Mouse (Mus musculus): ENCODE results near the gene Hamp2. TPM values are rescaled to one million over a fixed set of nuclear protein-coding genes. Genes with fewer than 3 reads are reported as not detected.

Hamp2 gene
- polyA plus RNA-seq (2017; shearing (Covaris generic)) = not detected

DNA sequence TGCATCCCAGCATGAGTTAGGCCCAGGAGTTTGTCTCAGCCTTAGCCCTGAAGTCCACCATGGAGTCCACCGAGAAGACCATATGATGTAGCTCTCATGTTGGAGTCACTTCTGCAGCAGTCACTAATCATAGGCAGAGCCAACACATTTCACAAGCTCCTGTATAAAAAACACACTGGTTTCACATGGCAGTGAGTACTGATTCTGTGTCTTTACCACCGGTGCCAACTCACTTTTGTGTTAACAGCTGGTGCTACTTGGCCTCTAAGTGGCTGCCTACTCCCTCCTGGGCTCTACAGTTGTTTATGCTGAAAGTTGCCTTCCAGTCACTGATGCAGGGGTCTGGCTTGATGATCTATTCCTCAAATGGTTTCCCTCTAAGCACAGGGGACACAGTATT, at the start of gene Hamp2:
Hamp2 (minus strand) TSS at position 101 of the 400 bp plus-strand sequence.

DNA sequence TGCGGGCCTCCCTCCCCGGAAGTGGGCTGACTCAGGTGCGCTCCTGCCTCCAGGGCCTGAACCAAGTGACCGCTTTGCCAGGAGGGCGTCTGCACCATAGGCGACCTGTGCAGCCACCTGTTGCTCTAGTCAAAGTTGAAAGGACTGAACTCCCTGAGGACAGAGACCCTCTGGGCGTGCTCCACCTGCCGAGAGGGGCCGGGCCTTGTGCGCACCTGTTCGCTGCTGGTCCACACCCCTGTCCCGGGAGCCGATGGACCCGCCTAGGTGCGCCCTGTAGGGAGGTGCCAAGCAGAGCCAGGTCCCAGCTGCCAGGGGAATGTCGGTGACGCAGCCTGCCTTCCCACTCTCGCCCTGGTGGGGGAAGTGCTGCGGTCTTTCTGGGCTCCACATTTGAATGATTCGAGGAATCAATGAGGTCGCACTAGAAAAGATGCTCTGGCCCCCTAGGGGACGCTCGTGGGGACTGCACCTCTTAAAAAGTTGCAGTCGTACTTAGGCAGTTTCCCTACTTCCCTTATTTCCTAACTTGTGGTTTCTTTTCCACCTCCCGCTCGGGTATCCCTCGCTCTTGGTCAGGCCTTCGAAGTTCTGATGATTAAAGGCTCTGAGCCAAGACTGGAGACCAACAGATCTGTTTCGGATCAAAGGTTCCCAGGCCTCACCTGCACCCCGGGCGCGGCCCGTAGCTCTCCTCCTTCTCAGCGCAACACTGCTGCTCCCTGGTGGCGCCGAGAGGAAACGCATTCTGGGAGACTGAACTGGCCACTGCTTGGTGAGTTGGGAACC, 49.2 kb upstream of the Hamp2 start, which contains the start of gene Fam187b:
Fam187b (plus strand) TSS at position 290 of the 789 bp plus-strand sequence.

DNA sequence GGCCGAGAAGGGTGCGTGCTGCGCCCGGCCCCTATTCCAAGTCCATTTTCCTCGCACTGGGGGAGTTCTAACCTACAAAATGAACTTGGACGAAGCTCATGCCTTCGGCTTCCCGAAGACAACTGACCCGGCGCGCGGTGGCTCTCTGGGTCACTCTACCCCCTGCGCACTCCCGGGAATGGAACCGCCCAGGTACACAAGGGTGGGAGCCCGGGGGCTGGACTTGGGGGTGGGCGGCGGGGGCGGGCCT, 48.7 kb upstream of the Hamp2 start, which contains the start of gene Lsr:
Lsr (minus strand) TSS at position 214 of the 250 bp plus-strand sequence.

DNA sequence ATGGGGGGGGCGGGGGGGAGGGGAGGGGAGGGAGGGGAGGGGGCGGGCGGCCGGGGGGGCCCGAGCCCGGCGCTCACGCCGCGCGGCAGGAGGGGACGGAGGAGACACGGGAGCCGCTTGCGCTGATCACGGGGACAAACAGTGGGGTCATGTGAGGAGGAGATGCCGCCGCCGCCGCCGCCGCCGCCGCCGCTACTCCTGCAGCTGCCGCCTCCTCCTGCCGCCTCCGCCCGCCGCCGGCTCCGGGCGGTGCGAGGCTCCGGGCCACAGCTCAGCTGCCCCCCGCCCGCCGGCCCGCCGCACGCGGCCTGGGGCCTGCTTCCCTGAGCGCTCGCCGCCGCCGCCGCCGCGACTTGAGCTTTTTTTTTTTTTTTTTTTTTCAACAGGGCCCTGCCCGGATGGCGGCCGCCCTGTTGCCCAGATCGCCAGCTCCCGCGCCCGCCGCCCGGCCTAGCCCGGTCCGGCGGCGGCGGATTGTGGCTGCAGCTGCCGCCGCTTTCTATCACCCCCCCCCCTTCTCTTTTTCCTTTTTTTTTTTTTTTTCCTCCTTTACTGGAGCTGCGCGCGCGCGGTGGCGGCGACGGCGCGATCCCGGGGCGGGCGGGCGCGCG, 32.4 kb upstream of the Hamp2 start, which contains the start of gene Usf2:
Usf2 (minus strand) TSS at position 48 of the 611 bp plus-strand sequence.

DNA sequence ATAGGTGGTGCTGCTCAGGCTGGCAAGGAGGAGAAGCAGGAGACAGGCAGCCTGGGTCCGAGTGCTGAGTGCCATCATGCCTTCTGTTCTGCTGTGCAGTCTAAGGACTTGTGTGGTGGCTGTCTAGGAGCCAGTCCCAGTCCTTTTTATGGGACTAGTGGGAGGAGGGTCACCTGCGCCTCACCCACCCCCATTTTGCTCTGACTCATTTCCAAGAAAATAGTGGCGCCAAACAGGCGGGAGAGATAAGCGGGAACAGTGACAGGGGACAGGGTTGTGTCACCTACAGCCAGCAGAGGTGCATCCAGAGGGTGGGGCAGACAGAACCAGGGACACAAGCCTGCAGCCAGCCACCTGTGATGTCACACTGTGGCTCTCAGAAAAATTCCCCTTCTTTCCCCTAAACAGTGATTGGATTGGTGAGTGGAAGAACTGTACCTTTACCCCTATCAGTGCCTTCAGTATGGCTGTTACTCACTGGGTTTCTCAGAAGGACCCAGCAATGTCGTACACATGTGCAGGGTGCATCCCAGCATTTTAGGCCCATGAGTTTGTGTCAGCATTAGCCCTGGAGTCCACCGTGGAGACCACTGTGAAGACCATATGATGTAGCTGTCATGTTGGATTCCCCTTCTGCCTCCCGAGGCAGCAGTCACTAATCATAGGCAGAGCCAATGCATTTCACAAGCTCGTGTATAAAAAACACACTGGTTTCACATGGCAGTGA, 19.6 kb upstream of the Hamp2 start, which contains the start of gene Hamp:
Hamp (minus strand) TSS at position 124 of the 727 bp plus-strand sequence.

DNA sequence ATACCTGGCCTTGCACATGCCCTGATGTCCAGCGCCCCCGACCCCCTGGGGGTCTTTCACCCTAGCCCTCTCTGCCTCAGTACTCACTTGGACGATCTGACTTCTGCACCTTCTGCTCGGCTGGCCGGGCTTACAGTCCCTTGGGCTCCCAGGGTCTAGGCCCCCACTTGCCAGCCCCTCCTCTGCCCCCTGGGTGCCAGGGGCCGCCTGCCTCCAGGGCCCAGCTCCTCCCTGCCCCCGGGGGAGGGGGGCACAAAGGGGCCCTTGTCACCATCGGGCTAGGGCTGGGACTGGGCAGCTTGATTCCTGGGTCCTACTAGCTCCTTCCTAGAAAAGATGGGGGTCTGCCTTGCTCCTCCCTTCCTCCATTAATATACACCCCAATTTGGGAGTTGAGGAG, 9.7 kb downstream of the Hamp2 start, which contains the start of gene Mag:
Mag (minus strand) TSS at position 142 of the 400 bp plus-strand sequence.

DNA sequence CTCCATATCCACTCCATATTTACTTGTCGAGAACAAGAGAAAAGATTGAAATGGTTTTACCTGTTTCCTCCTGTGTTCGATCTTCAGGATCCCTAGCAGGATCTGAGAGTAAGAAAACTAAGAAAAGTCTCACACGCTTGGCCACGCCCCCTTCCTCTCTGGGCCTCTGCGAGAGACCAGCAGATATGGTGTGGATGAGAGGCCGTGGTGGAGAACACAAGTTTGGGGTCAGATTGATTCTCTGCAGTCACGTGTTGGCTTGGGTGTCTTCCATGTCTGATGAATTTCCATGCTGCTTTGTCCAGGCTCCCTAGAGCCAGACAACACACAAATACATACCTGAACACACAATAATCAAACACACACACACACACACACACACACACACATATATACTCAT, 44.3 kb downstream of the Hamp2 start, which contains the start of gene Cd22:
Cd22 (minus strand) TSS at position 167 of the 400 bp plus-strand sequence.

Other genes with a start within 250 kb of the Hamp2 start
- not detected for gene 2200002J24Rik, start 225.8 kb downstream of the Hamp2 start, polyA plus RNA-seq (2017; shearing (Covaris generic))
- gene Atp4a, start 212.5 kb downstream of the Hamp2 start, polyA plus RNA-seq (2017; shearing (Covaris generic)) = not detected
- gene Tmem147, start 195.1 kb downstream of the Hamp2 start, polyA plus RNA-seq (2017; shearing (Covaris generic)) = 109 TPM
- gene Gapdhs, start 181.0 kb downstream of the Hamp2 start, polyA plus RNA-seq (2017; shearing (Covaris generic)) = 0.32 TPM
- gene Sbsn, start 173.2 kb downstream of the Hamp2 start, polyA plus RNA-seq (2017; shearing (Covaris generic)) = 1.5 TPM
- not detected for gene Dmkn, start 160.9 kb downstream of the Hamp2 start, polyA plus RNA-seq (2017; shearing (Covaris generic))
- gene Krtdap, start 136.8 kb downstream of the Hamp2 start, polyA plus RNA-seq (2017; shearing (Covaris generic)) = not detected
- not detected for gene Ffar2, start 100.9 kb downstream of the Hamp2 start, polyA plus RNA-seq (2017; shearing (Covaris generic))
- not detected for gene Ffar3, start 68.5 kb downstream of the Hamp2 start, polyA plus RNA-seq (2017; shearing (Covaris generic))
- gene Ffar1, start 63.1 kb downstream of the Hamp2 start, polyA plus RNA-seq (2017; shearing (Covaris generic)) = not detected
- gene Cd22, start 44.3 kb downstream of the Hamp2 start, polyA plus RNA-seq (2017; shearing (Covaris generic)) = 16.4 TPM
- not detected for gene Mag, start 9.8 kb downstream of the Hamp2 start, polyA plus RNA-seq (2017; shearing (Covaris generic))
- not detected for gene Hamp, start 19.4 kb upstream of the Hamp2 start, polyA plus RNA-seq (2017; shearing (Covaris generic))
- gene Usf2, start 32.1 kb upstream of the Hamp2 start, polyA plus RNA-seq (2017; shearing (Covaris generic)) = 7.3 TPM
- 4.5 TPM for gene Lsr, start 48.8 kb upstream of the Hamp2 start, polyA plus RNA-seq (2017; shearing (Covaris generic))
- 1.1 TPM for gene Fam187b, start 49.1 kb upstream of the Hamp2 start, polyA plus RNA-seq (2017; shearing (Covaris generic))
- gene Fxyd5, start 117.8 kb upstream of the Hamp2 start, polyA plus RNA-seq (2017; shearing (Covaris generic)) = 1,832 TPM
- not detected for gene Fxyd7, start 126.8 kb upstream of the Hamp2 start, polyA plus RNA-seq (2017; shearing (Covaris generic))
- gene Fxyd1, start 132.5 kb upstream of the Hamp2 start, polyA plus RNA-seq (2017; shearing (Covaris generic)) = not detected
- gene Lgi4, start 134.7 kb upstream of the Hamp2 start, polyA plus RNA-seq (2017; shearing (Covaris generic)) = 0.16 TPM
- not detected for gene Fxyd3, start 152.0 kb upstream of the Hamp2 start, polyA plus RNA-seq (2017; shearing (Covaris generic))
- gene Hpn, start 190.6 kb upstream of the Hamp2 start, polyA plus RNA-seq (2017; shearing (Covaris generic)) = 13.7 TPM
- gene Scn1b, start 202.3 kb upstream of the Hamp2 start, polyA plus RNA-seq (2017; shearing (Covaris generic)) = not detected
- 252 TPM for gene Gramd1a, start 231.2 kb upstream of the Hamp2 start, polyA plus RNA-seq (2017; shearing (Covaris generic))